Mouse (Mus musculus) ES-E14 (cell line): ENCODE measurements around the gene Prkag2. TPM values are rescaled to one million over a fixed set of nuclear protein-coding genes. Genes with fewer than 3 reads are reported as not detected.

Source experiments
- DNase-seq: peaks from one replicate; pipeline ENCODE4 v3.0.0-alpha.2; 2013; ENCODE audit warnings: low read depth, low spot score
- H3K27ac ChIP-seq: 2 replicates; pipeline ENCODE4 v1.5.1; 2012; ENCODE audit warnings: low read depth, mild to moderate bottlenecking, low read length, moderate library complexity, mixed read lengths; ENCODE audit not compliant: poor library complexity, insufficient read depth, severe bottlenecking
- H3K36me3 ChIP-seq: 2 replicates; pipeline ENCODE4 v1.6.1; 2012; ENCODE audit warnings: mild to moderate bottlenecking, low read length, moderate library complexity, mixed read lengths; ENCODE audit not compliant: control insufficient read depth, poor library complexity, insufficient read depth, severe bottlenecking
- H3K4me1 ChIP-seq, 2 experiments: fragments of 150-350 bp in 1 of 2; sonication (generic) in 1 of 2; 2 replicates each; pipeline ENCODE4 v1.6.1; 2012; ENCODE audit warnings: low read length in 2 of 2, mild to moderate bottlenecking in 1 of 2, mixed read lengths in 1 of 2; ENCODE audit not compliant: control insufficient read depth in 2 of 2, insufficient read depth in 2 of 2, poor library complexity in 1 of 2
- H3K4me3 ChIP-seq, 2 experiments: fragments of 150-350 bp in 1 of 2; sonication (generic) in 1 of 2; 2 replicates each; pipeline ENCODE4 v1.5.1; 2012; ENCODE audit warnings: low read length in 2 of 2, low read depth in 1 of 2, mild to moderate bottlenecking in 1 of 2, mixed read lengths in 1 of 2; ENCODE audit not compliant: insufficient read depth in 1 of 2, poor library complexity in 1 of 2, severe bottlenecking in 1 of 2
- H3K9ac ChIP-seq: 2 replicates; pipeline ENCODE4 v1.6.1; 2012; ENCODE audit warnings: low read depth, mild to moderate bottlenecking, low read length, mixed read lengths; ENCODE audit not compliant: poor library complexity, insufficient read depth, severe bottlenecking
- H3K9me3 ChIP-seq: fragments of 150-350 bp; sonication (generic); 2 replicates; pipeline ENCODE4 v1.6.1; 2012; ENCODE audit warnings: low read depth, mild to moderate bottlenecking, low read length; ENCODE audit not compliant: control insufficient read depth, insufficient read depth
- CHD2 ChIP-seq: IDR thresholded peaks from 2 replicates; pipeline ENCODE4 v1.6.1; 2014; ENCODE audit warnings: mild to moderate bottlenecking, low read depth, low read length, inconsistent platforms
- HCFC1 ChIP-seq: IDR thresholded peaks from 2 replicates; pipeline ENCODE4 v1.6.1; 2012; ENCODE audit warnings: low read length, inconsistent platforms, borderline replicate concordance; ENCODE audit not compliant: insufficient read depth
- MAFK ChIP-seq: IDR thresholded peaks from 2 replicates; pipeline ENCODE4 v1.6.1; 2014; ENCODE audit warnings: mild to moderate bottlenecking, low read depth, low read length, inconsistent platforms; ENCODE audit not compliant: insufficient read depth
- ZC3H11A ChIP-seq: IDR thresholded peaks from 2 replicates; pipeline ENCODE4 v1.6.1; 2012; ENCODE audit warnings: low read depth, mild to moderate bottlenecking, inconsistent platforms, low read length, borderline replicate concordance
- ZNF384 ChIP-seq: IDR thresholded peaks from 2 replicates; pipeline ENCODE4 v1.6.1; 2012; ENCODE audit warnings: low read depth, low read length, inconsistent platforms
- in situ Hi-C, 2 experiments: fragments of 600-800 bp; cut with MboI; formaldehyde crosslinking; loops; one replicate each; pipeline ENCODE4 v1.15.1; 2025; ENCODE audit warnings: low sequenced_read_pairs in 2 of 2, inconsistent platforms in 1 of 2; ENCODE audit not compliant: unreplicated experiment in 2 of 2
- total RNA-seq: library from RNA; depleted of rRNA; stranded (reverse); fragments of 300-350 nt; gene quantifications from 2 replicates; pipeline ENCODE4 v1.2.3, GENCODE M21; 2012

The Prkag2 gene
- total RNA-seq, 1 experiment, result 10.5 TPM

- Histone ChIP-seq H3K9ac (no peak overlapping the region), H3K27ac (no peak overlapping the region), H3K36me3 (no peaks in the 10 kb centered on the region), H3K4me3 (no peak overlapping the region), H3K9me3 (no peaks in the 10 kb centered on the region), H3K4me1 (peaks cover 2 to 11% of the 10 kb centered on the region in 2 experiments; a peak in 3 of 4 replicates)
- in situ Hi-C loops, result no loop called here
- no peak for DNase-seq
- TF ChIP-seq MAFK, result no peak
- TF ChIP-seq ZNF384, result no peak
- no peak for TF ChIP-seq ZC3H11A
- no peak for TF ChIP-seq HCFC1
- no peak for TF ChIP-seq CHD2
These were observed 123.5 kb downstream of the Prkag2 start for GRCm38 (mm10) chr5:24976907-24977306.

DNA sequence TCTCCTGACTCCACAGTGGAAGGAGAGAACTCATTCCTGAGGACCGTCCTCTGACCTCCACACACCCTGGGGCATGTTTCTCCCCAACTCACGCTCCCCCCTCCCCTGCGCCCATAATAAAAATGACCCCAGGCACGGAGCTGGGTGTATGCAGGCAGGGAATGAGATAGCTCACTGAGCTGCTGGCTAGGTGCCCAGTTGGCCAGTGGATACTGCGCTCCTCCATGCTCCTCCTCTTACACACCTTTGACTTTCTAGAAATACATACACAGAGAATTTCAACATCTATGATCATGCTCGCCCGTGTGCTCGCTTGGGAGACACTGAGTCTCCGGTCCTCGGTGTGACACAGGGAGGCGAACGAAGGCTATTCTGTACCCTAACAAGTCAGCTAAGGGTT lies 124.2 kb downstream of the Prkag2 start:
- Histone ChIP-seq H3K27ac (no peak overlapping the region), H3K9me3 (no peaks in the 10 kb centered on the region), H3K4me1 (peaks cover 2 to 11% of the 10 kb centered on the region in 2 experiments; a peak in 3 of 4 replicates), H3K4me3 (no peak overlapping the region), H3K9ac (no peak overlapping the region), H3K36me3 (no peaks in the 10 kb centered on the region)
- in situ Hi-C loops, result no loop called here
- no peak for TF ChIP-seq CHD2
- TF ChIP-seq MAFK, result no peak
- no peak for TF ChIP-seq ZNF384
- no peak for TF ChIP-seq HCFC1
- no peak for TF ChIP-seq ZC3H11A
- DNase-seq, result no peak

- H3K4me1 ChIP-seq, result peaks cover 2 to 11% of the 10 kb centered on the region in 2 experiments; a peak in 3 of 4 replicates
- TF ChIP-seq CHD2, result no peak
- TF ChIP-seq ZNF384, result no peak
- no peak for TF ChIP-seq HCFC1
- no peak for TF ChIP-seq ZC3H11A
- TF ChIP-seq MAFK, result no peak
- H3K4me3 ChIP-seq, result no peak overlapping the region
- no peak for DNase-seq
- in situ Hi-C loops, result no loop called here
- no peaks in the 10 kb centered on the region for H3K9me3 ChIP-seq
- H3K9ac ChIP-seq, result no peak overlapping the region
- H3K27ac ChIP-seq, result no peak overlapping the region
- no peaks in the 10 kb centered on the region for H3K36me3 ChIP-seq
These were observed 125.3 kb downstream of the Prkag2 start for GRCm38 (mm10) chr5:24975100-24975499.

- DNase-seq, result no peak
- in situ Hi-C loops, result no loop called here
- Histone ChIP-seq H3K36me3 (no peaks in the 10 kb centered on the region), H3K9ac (no peak overlapping the region), H3K27ac (no peak overlapping the region), H3K4me3 (no peak overlapping the region), H3K9me3 (no peaks in the 10 kb centered on the region), H3K4me1 (peaks cover 2 to 11% of the 10 kb centered on the region in 2 experiments; a peak in 3 of 4 replicates)
- TF ChIP-seq ZNF384 (peak; percentile 59; the same call in 1 of the 2 replicates), MAFK (no peak)
These were observed 126.7 kb downstream of the Prkag2 start for GRCm38 (mm10) chr5:24973672-24974225.

DNA sequence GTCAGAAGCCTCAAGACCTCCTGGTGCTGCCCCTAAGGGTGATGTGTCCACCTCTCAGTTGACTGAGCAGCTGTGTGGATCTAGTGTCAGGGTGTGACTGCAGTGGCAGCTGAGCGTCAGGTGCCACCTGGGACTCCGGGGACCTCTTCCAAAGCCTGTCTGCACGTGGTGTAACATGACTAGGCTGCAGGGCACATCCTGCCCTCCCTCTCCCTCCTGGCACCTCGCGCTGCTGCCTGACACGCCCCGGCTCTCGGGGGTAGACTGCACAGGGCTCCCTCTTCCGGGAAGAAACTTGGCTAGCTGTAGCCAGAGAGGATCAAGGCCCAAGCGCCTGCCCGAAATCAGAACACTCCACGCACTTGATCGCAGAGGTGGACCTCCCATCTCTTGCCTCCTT lies 127.2 kb downstream of the Prkag2 start:
- peaks cover 2 to 11% of the 10 kb centered on the region in 2 experiments; a peak in 3 of 4 replicates for H3K4me1 ChIP-seq
- in situ Hi-C loops, result no loop called here

More for the DNA sequence above, 127.2 kb downstream of the Prkag2 start:
- Histone ChIP-seq H3K9me3 (no peaks in the 10 kb centered on the region), H3K36me3 (no peaks in the 10 kb centered on the region), H3K27ac (no peak overlapping the region), H3K4me3 (no peak overlapping the region), H3K9ac (no peak overlapping the region)
- no peak for DNase-seq
- TF ChIP-seq CHD2 (no peak), ZNF384 (no peak), ZC3H11A (no peak), MAFK (no peak), HCFC1 (no peak)
